Mouse (Mus musculus) brain, adult 2 months (tissue): Measurements from ENCODE around the gene Unc5a.

Source experiments
- DNase-seq: peaks from one replicate; pipeline ENCODE4 v3.0.0; 2011; ENCODE audit warnings: low read depth, low spot score

Unc5a gene

GRCm38 (mm10) chr13:55002090-55002489, 52.9 kb downstream of the Unc5a start:
- DNase-seq: peak; percentile 77

DNA sequence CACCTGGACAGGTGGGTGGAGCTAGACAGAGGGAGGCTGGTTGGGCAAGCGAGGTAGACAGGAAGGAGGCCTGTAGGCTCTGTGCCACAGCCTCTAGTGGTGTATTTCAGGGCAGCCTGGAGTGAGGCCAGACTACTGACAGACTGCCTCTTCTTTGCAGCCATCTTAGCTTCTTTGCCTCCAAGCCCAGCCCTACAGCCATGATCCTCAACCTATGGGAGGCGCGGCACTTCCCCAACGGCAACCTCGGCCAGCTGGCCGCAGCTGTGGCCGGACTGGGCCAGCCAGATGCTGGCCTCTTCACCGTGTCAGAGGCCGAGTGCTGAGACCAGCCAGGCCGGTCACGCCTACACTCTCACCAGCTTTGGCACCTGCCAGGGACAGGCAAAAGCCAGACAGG, 55.4 kb downstream of the Unc5a start:
- DNase-seq: peak; percentile 64

- DNase-seq: peak; percentile 59
These were observed 56.6 kb downstream of the Unc5a start for GRCm38 (mm10) chr13:55005691-55006414.

DNA sequence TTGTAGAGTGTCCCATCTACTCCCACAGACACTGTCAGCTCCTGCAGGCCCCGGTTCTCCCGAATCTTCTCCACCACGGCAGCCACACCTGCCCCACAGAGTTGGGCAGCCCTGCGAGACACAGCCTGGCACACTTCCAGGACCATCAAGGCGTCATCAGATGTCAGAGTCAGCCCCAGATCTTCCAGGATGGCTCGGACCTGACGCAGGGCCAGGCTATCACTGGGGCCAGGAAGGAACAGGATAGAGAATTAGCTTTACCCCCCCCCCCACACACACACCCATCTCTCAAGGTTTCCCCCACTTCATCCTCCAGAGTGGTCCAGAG, 57.2 kb downstream of the Unc5a start:
- DNase-seq: no peak

- DNase-seq: peak; percentile 49
These were observed 59.4 kb downstream of the Unc5a start for GRCm38 (mm10) chr13:55008589-55008988.

DNA sequence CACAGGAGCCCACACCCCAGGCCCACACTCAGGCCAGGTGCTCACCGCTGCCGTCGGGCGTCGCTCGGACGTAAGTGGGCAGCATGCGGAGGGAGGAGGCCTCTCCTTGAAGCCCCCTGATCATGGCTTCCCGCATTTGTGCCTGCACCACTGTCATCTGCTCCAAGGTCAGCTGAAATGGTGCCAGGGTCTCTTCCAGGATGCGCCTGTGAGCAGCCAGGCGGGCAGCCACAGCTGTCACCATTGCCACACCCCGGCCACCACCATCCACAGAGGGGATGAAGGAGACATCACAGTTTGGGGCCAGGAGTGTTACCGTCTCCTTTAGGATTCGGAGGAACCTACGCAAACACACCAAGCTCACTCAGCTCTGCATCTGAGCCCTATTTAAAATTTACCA, 61.9 kb downstream of the Unc5a start:
- no peak for DNase-seq

DNA sequence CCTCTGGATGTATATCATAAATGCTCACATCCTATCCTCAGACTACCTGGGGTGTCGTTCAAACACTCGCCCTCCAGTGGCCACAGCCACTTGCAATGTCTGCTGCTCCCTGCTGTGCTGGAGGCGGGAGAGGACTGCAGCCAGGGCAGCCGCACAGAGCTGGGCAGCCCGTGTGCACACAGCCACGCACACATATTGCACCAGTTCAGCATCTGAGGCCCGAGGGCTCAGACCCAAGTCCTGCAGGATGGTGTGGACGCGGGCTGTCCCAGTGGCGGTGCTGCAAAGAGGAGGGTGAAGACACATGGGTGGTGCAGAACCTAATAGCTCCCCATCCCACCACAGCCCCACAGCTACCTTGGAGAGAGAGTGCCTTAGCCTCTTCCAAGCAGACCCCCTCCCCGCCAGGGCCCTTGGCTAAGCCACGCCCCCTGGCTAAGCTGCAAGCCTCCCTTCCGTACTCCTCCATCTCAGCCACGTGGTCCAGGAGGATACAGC, 62.8 kb downstream of the Unc5a start:
- peak; percentile 64 for DNase-seq

DNA sequence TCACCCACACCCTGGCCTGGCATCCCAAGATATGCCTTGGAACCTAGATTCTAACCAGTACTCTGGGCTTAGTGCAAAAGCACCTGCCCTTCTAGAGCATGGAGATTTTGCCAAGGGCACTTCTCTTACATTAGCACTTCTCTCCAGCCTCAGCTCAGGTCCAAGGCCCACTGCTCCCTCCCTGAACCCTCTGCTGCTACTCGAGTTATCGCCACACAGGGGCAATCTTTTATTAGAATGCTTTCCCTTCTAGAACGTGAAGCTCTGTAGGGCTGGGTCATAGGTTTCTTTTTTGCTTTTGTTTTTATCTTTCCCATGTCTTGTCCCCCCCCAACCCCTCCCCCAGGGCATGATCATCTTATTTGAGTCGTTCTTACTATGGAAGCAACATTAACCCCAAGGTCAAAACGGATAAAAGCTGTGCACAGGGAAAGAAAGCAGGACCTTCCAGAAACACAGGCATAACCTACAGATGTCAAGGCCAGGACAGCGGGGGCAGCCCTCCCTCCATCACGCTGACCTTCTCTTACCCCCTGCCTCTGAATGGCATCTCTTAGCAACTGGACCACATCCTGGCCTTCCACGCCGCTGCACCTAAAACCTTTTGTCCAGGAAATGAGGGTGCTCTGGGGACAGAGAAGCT, 64.6 kb downstream of the Unc5a start:
- peak; percentile 31 for DNase-seq

GRCm38 (mm10) chr13:55014451-55014850, 65.2 kb downstream of the Unc5a start:
- DNase-seq: no peak

- DNase-seq: no peak
These were observed 68.1 kb downstream of the Unc5a start for GRCm38 (mm10) chr13:55017154-55017897.

DNA sequence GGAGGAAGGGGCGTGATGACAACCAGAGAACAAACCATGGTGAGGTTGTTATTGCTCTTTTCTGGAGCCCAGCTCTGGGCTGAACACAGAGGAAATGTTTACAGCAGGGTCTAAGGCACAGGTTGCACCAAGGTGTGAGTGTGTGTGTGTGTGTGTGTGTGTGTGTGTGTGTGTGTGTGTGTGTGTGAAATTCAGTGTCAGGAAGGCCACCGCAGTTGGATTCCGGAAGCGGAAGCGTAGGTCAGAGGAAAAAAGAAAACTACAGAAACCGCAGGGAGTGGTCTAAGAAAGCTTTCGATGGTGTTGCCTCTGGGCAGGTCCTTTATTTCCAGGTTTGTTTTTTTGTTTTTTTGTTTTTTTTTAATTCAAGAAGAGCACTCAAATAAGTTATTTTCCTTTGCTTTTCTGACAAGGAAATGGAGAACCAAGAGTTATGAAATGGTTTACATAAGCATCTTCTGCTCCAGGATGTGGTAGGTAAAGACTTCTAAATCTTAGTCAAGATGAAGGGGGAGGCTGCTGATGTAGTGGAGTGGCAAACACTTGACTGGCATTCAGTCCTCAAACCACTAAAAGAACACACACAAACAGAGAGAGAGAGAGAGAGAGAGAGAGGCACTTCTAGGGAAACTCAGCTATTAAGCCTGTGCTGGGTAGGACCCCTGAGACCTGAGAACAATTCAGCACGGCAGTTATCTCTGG, 68.8 kb downstream of the Unc5a start:
- no peak for DNase-seq

- DNase-seq: no peak
These were observed 69.5 kb downstream of the Unc5a start for GRCm38 (mm10) chr13:55018700-55019099.

DNA sequence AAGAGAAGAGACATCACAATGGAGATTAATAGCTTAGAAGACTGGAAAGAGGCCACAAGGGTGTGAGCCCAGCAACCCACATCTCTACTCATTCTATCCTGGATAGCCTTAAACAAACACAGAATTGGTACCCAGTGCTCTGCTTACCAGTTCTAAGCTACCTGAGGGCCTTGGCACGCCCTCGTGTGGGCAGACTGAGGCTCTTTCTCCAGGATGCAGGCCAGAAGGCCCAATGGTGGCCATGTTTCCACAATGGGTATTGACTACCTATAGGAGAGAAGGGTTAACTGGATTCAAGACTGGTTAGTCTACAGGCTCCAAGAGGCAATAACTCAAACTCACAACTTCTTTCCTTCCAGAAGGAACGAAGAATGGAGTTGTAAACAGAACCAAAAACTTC, 70.0 kb downstream of the Unc5a start:
- peak; percentile 33 for DNase-seq

GRCm38 (mm10) chr13:55020051-55020450, 70.8 kb downstream of the Unc5a start:
- no peak for DNase-seq

- DNase-seq: no peak
These were observed 72.1 kb downstream of the Unc5a start, which contains the start of gene Hk3 for GRCm38 (mm10) chr13:55021194-55021779. Hk3 (minus strand) TSS chr13:55021385.

- no peak for DNase-seq
These were observed 73.0 kb downstream of the Unc5a start for GRCm38 (mm10) chr13:55022256-55022655.

DNA sequence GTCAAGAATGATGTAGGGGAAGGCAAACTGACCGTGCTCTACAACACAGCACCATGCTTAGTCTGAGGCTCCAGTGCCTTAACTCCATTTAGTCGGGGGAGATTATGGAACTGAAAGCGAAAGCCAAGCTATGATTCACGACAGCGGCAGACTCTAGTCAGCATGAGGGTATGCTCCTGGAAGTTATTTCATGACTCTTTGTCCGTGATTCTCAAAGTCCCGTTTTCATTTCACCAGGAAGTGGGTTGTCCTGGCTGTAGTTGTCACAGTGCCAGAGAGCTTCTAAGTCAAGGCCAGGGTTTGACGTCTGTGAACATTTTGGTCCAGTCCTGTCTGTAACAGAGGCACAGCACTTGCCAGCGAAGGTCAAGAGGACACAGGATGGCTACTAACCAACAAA, 73.5 kb downstream of the Unc5a start:
- DNase-seq: peak; percentile 27

DNA sequence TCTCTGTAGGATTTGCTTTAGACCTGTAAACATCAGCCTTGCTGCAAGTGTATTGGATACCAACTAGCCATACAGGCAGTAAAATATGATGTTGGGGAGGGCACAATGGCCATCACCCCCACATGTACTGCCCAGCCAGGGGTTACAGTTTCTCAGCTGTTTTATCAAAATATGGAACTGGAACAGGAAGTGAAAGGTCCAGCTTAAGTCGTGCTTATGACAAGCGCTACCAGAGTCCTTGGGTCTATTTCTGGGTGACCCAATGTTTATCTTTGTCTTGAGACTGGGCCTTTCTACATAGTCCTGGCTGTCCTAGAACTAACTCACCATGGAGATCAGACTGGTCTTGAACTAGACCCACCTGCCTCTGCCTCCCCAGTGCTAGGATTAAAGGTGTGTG, 75.0 kb downstream of the Unc5a start:
- no peak for DNase-seq

- no peak for DNase-seq
These were observed 90.8 kb downstream of the Unc5a start for GRCm38 (mm10) chr13:55040016-55040415.

- DNase-seq: no peak
These were observed 98.5 kb downstream of the Unc5a start for GRCm38 (mm10) chr13:55047706-55048105.
